Mouse (Mus musculus): ENCODE measurements around the gene Cacna2d3. TPM values are rescaled to one million over a fixed set of nuclear protein-coding genes. Genes with fewer than 3 reads are reported as not detected.
A peak's percentile ranks its signal among the peaks of the same experiment; 100 is the strongest.

The Cacna2d3 gene
- polyA plus RNA-seq, 1 experiment from 2014 or later: 42.0 TPM

GRCm38 (mm10) chr14:28984276-28984675 is 737.4 kb downstream of the Cacna2d3 start:
- no peak for ATAC-seq (ENCODE audit: low FRiP score)
- 77% methylated on average over 2 of the region's 2 CpGs for WGBS

DNA sequence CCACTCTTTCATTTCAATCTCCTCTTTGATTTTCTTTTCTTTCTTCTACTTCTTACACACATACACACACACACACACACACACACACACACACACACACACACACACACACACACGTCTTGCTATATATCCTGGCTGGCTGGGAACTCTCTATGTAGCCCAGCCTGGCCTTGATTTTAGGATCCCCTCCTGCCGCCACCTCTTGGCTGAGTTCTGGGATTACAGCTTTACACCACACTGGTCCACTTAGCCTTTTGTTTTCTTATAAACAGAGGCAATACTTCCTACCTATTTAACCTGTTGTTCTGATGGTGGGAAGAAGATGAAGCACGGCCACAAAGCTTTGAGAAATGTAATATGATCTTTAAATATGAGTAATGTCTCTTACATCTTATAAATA is 741.2 kb downstream of the Cacna2d3 start:
- H3K9me3 ChIP-seq: no peaks in the 10 kb centered on the region
- H3K4me3 ChIP-seq: no peak overlapping the region
- H3K9ac ChIP-seq: no peak overlapping the region
- 0 out of 2 replicates have a peak, but pooled peaks cover 4% of the 10 kb centered on the region for H3K4me1 ChIP-seq (replicated peaks)
- no peaks in the 10 kb centered on the region for H3K36me3 ChIP-seq
- H3K27ac ChIP-seq: no peak overlapping the region
- H3K27me3 ChIP-seq: no peaks in the 10 kb centered on the region
- ATAC-seq (ENCODE audit: low FRiP score): no peak
- 28% methylated on average over 3 of the region's 3 CpGs for WGBS
- no peak overlapping the region for H3K4me2 ChIP-seq

More at GRCm38 (mm10) chr14:28984276-28984675, 737.4 kb downstream of the Cacna2d3 start:
- 0 out of 2 replicates have a peak, but pooled peaks cover 4% of the 10 kb centered on the region for H3K4me1 ChIP-seq (replicated peaks)
- H3K27me3 ChIP-seq: no peaks in the 10 kb centered on the region
- H3K9ac ChIP-seq: no peak overlapping the region
- H3K36me3 ChIP-seq: no peaks in the 10 kb centered on the region
- no peak overlapping the region for H3K4me2 ChIP-seq
- no peak overlapping the region for H3K27ac ChIP-seq
- H3K4me3 ChIP-seq: no peak overlapping the region
- H3K9me3 ChIP-seq: no peaks in the 10 kb centered on the region

GRCm38 (mm10) chr14:28979230-28979629 is 742.4 kb downstream of the Cacna2d3 start:
- Histone ChIP-seq H3K36me3 (no peaks in the 10 kb centered on the region), H3K4me3 (no peak overlapping the region), H3K4me1 (replicated peaks) (0 out of 2 replicates have a peak, but pooled peaks cover 4% of the 10 kb centered on the region), H3K9me3 (no peaks in the 10 kb centered on the region), H3K9ac (no peak overlapping the region), H3K4me2 (no peak overlapping the region), H3K27ac (no peak overlapping the region), H3K27me3 (no peaks in the 10 kb centered on the region)
- 93% methylated on average over 2 of the region's 2 CpGs for WGBS
- no peak for ATAC-seq (ENCODE audit: low FRiP score)

- ATAC-seq (ENCODE audit: low FRiP score): no peak
- no peaks in the 10 kb centered on the region for H3K9me3 ChIP-seq
- H3K36me3 ChIP-seq: no peaks in the 10 kb centered on the region
- H3K27ac ChIP-seq: no peak overlapping the region
- no peak overlapping the region for H3K4me3 ChIP-seq
- 52% methylated on average over 5 of the region's 5 CpGs for WGBS
- H3K9ac ChIP-seq: no peak overlapping the region
- H3K27me3 ChIP-seq: no peaks in the 10 kb centered on the region
- no peak overlapping the region for H3K4me2 ChIP-seq
- no peaks in the 10 kb centered on the region; the same call in 1 of the 2 replicates for H3K4me1 ChIP-seq (replicated peaks)
Observed at GRCm38 (mm10) chr14:28972620-28973019, 749.0 kb downstream of the Cacna2d3 start.

DNA sequence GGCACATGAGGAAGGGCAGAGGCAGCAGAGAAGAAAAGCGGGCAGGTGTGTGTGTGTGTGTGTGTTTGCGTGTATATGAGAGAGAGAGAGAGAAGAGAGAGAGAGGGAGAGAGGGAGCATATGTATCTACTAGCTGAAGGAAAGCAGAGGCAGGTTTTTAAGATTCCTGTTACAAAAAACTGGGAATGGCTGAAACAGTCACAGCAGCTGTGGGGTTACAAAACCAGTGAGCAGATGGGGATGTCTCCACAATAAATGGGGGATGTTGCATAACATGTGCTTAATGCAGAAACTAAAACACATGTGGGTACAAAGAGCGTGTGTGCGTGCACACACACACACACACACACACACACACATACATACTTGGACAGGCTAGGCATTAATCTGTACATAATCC is 752.4 kb downstream of the Cacna2d3 start:
- Histone ChIP-seq H3K27me3 (no peaks in the 10 kb centered on the region), H3K9ac (no peak overlapping the region), H3K4me3 (no peak overlapping the region), H3K4me1 (replicated peaks) (no peaks in the 10 kb centered on the region; the same call in 1 of the 2 replicates), H3K4me2 (no peak overlapping the region), H3K36me3 (peaks cover 5% of the 10 kb centered on the region; the same call in 1 of the 2 replicates), H3K27ac (no peak overlapping the region), H3K9me3 (no peaks in the 10 kb centered on the region)
- no peak for ATAC-seq (ENCODE audit: low FRiP score)
- WGBS: 87% methylated on average over 4 of the region's 4 CpGs

DNA sequence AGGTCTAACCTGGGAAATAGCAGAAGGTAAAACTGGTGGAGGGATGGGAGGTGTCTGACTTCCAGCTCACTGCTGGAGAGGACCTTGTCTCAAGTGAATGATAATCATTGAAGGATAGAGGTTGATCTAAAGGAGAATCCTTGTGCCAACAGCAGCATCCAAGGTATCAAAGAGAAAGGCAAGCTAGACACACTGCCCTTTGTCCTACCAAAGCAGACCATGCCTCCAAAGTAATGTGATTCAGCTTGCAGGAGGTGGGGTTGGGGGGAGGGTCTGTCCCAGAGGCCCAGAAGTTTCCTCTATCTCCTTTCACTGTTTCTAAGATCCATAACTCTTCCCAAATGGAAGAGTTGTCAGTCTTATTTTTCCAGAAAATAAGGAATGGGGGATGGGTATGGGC is 754.8 kb downstream of the Cacna2d3 start:
- H3K9me3 ChIP-seq: no peaks in the 10 kb centered on the region
- H3K4me1 ChIP-seq (replicated peaks): no peaks in the 10 kb centered on the region
- H3K36me3 ChIP-seq: peaks cover 5% of the 10 kb centered on the region; the same call in 1 of the 2 replicates
- no peak overlapping the region for H3K9ac ChIP-seq
- no peak overlapping the region for H3K27ac ChIP-seq
- no peaks in the 10 kb centered on the region for H3K27me3 ChIP-seq
- ATAC-seq (ENCODE audit: low FRiP score): no peak
- no peak overlapping the region for H3K4me2 ChIP-seq
- no peak overlapping the region for H3K4me3 ChIP-seq

- no peak overlapping the region for H3K4me2 ChIP-seq
Observed at GRCm38 (mm10) chr14:28961379-28961778, 760.3 kb downstream of the Cacna2d3 start.

DNA sequence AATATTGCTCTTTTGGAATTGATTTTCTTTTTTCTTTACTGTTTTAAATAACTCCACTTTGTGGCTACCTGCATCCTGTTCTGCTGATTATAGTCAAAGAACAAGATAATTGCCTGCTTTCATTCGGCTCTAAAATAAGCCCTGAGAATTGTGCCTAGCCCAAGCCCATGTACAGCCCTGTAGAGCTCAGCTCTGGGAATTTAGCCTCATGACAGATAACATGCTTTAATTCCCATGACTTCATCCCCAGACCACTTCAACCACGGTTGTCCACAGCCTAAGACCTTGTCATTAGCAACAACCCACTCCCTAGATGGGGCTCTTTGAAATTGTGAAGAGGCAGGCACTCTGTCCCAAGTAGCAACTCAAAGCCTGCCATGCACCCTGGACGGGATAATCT is 762.6 kb downstream of the Cacna2d3 start:
- H3K9ac ChIP-seq: no peak overlapping the region
- peak; percentile 67 for ATAC-seq (ENCODE audit: low FRiP score)
- WGBS: 18% methylated on average over 3 of the region's 3 CpGs

More at GRCm38 (mm10) chr14:28961379-28961778, 760.3 kb downstream of the Cacna2d3 start:
- Histone ChIP-seq H3K4me3 (no peak overlapping the region), H3K9ac (no peak overlapping the region), H3K9me3 (no peaks in the 10 kb centered on the region), H3K4me1 (replicated peaks) (peaks cover 31% of the 10 kb centered on the region), H3K27ac (no peak overlapping the region), H3K27me3 (no peaks in the 10 kb centered on the region), H3K36me3 (no peaks in the 10 kb centered on the region; the same call in 1 of the 2 replicates)
- ATAC-seq (ENCODE audit: low FRiP score): no peak
- WGBS: 85% methylated on average over 5 of the region's 5 CpGs

DNA sequence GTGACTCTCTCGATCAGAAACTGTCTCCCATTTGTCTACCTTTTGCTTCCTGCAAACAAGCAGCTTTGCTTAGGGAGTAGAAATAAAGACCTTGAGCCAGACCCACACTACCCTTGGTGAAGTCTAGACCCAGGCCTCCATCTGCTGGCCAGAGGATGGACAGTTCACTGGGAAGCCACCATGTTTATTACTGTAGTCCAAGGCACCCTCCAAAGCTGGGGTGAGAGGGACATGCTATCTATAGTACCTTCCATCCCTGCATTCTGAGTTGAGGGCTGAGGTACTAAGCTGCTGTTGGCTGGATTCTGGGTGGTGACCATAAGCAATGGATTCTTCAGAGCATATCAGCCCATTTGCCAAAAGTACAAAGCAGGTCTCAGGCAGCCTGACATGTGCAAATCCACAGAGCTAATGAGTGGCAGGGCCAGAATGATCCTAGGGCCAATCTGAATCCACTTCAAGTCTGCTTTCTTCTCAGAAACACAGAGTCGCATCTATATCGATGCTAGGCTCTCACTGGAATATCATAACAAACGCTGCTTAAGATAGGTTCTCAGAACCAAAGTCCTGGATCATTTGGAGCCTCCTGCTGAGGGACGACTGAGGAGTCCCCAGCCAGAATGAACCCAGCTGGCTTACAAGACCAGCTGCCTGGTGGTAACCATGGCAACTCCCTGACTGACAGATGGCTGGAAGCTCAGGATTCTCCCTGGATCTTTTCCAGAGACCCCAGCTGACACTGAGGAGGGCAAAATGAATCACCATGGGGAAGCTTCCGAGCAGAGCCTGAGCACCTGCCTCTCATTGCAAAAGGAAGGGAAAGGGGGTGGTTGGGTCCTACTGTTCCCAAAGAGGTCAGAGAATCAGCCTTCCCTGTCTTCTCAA is 763.3 kb downstream of the Cacna2d3 start:
- WGBS: 7% methylated on average over 6 of the region's 6 CpGs
- peak; percentile 93 for ATAC-seq (ENCODE audit: low FRiP score)
- H3K27ac ChIP-seq: peak overlapping the region; percentile 87
- no peaks in the 10 kb centered on the region for H3K9me3 ChIP-seq
- H3K27me3 ChIP-seq: no peaks in the 10 kb centered on the region
- H3K9ac ChIP-seq: no peak overlapping the region
- no peak overlapping the region for H3K4me3 ChIP-seq
- peaks cover 52% of the 10 kb centered on the region for H3K4me1 ChIP-seq (replicated peaks)
- H3K36me3 ChIP-seq: no peaks in the 10 kb centered on the region
- 0 out of 2 replicates have a peak overlapping the region, but pooled peaks have one; percentile 17 for H3K4me2 ChIP-seq

More for the DNA sequence above, 762.6 kb downstream of the Cacna2d3 start:
- no peaks in the 10 kb centered on the region for H3K27me3 ChIP-seq
- no peak overlapping the region for H3K4me3 ChIP-seq
- H3K4me2 ChIP-seq: 0 out of 2 replicates have a peak overlapping the region, but pooled peaks have one; percentile 17
- no peaks in the 10 kb centered on the region for H3K36me3 ChIP-seq
- no peaks in the 10 kb centered on the region for H3K9me3 ChIP-seq
- H3K4me1 ChIP-seq (replicated peaks): peaks cover 47% of the 10 kb centered on the region
- H3K27ac ChIP-seq: peak overlapping the region; percentile 87

GRCm38 (mm10) chr14:28955181-28955580 is 766.5 kb downstream of the Cacna2d3 start:
- ATAC-seq (ENCODE audit: low FRiP score): no peak
- H3K4me2 ChIP-seq: no peak overlapping the region
- no peaks in the 10 kb centered on the region for H3K27me3 ChIP-seq
- H3K9me3 ChIP-seq: no peaks in the 10 kb centered on the region
- H3K4me1 ChIP-seq (replicated peaks): peaks cover 53% of the 10 kb centered on the region
- 4% methylated on average over 3 of the region's 3 CpGs for WGBS
- no peak overlapping the region for H3K4me3 ChIP-seq
- H3K36me3 ChIP-seq: no peaks in the 10 kb centered on the region
- no peak overlapping the region for H3K9ac ChIP-seq
- H3K27ac ChIP-seq: peak overlapping the region; percentile 55

GRCm38 (mm10) chr14:28954588-28954987 is 767.1 kb downstream of the Cacna2d3 start:
- H3K9me3 ChIP-seq: no peaks in the 10 kb centered on the region
- H3K9ac ChIP-seq: no peak overlapping the region
- H3K36me3 ChIP-seq: no peaks in the 10 kb centered on the region
- H3K4me1 ChIP-seq (replicated peaks): peaks cover 48% of the 10 kb centered on the region
- no peaks in the 10 kb centered on the region for H3K27me3 ChIP-seq
- WGBS: 21% methylated on average over 3 of the region's 3 CpGs
- no peak overlapping the region for H3K4me2 ChIP-seq
- no peak for ATAC-seq (ENCODE audit: low FRiP score)
- H3K27ac ChIP-seq: peak overlapping the region; percentile 55
- no peak overlapping the region for H3K4me3 ChIP-seq

DNA sequence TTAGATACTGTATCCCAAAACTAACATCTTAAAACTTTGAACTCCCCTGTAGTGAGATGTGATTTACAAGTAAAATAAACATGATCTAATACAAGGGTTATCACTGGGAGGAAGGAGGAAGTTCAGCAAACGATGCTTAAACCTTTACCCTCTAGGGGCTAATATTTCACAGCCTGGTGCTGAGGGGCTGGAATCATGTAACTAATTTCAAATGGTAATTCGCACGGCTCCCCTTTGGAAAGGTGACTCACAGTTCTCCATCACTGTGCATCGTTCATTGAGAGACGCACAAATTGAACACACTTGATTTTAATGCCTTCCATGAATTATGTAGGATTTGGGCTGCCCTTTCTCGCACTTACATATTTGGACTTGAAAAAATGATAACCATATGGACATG is 767.6 kb downstream of the Cacna2d3 start:
- no peaks in the 10 kb centered on the region for H3K9me3 ChIP-seq

More for the DNA sequence above, 767.6 kb downstream of the Cacna2d3 start:
- Histone ChIP-seq H3K4me1 (replicated peaks) (peaks cover 44% of the 10 kb centered on the region), H3K4me2 (no peak overlapping the region), H3K9ac (no peak overlapping the region), H3K27me3 (no peaks in the 10 kb centered on the region), H3K4me3 (no peak overlapping the region), H3K36me3 (no peaks in the 10 kb centered on the region), H3K27ac (no peak overlapping the region)
- 25% methylated on average over 6 of the region's 6 CpGs for WGBS
- ATAC-seq (ENCODE audit: low FRiP score): no peak
